Mouse (Mus musculus) MEL (cell line): Measurements from ENCODE around the gene Gm6793.

Experiments
- CTCF ChIP-seq, 3 experiments: IDR thresholded peaks in 2 of 3; conservative IDR thresholded peaks in 1 of 3; 2 replicates each; pipeline ENCODE4 v1.5.1; 2011 to 2012; ENCODE audit warnings: low read length in 3 of 3, low read depth in 2 of 3, mild to moderate bottlenecking in 2 of 3, improper control_type of control experiment in 1 of 3, inconsistent platforms in 1 of 3, mixed read lengths in 1 of 3, moderate library complexity in 1 of 3; ENCODE audit not compliant: control insufficient read depth in 1 of 3, insufficient read depth in 1 of 3, poor library complexity in 1 of 3, severe bottlenecking in 1 of 3
- EP300 ChIP-seq, 2 experiments: IDR thresholded peaks; 2 replicates each; pipeline ENCODE4 v1.6.1; 2011; ENCODE audit warnings: improper control_type of control experiment in 2 of 2, low read length in 2 of 2, low read depth in 1 of 2, mild to moderate bottlenecking in 1 of 2
- HCFC1 ChIP-seq: IDR thresholded peaks from 2 replicates; pipeline ENCODE4 v1.6.1; 2012; ENCODE audit warnings: low read depth, mild to moderate bottlenecking, inconsistent platforms, low read length, improper control_type of control experiment, moderate library complexity
- KAT2A ChIP-seq: conservative IDR thresholded peaks from 2 replicates; pipeline ENCODE4 v1.6.1; 2012; ENCODE audit warnings: low read depth, low read length, improper control_type of control experiment, inconsistent platforms
- MEF2A ChIP-seq: IDR thresholded peaks from 2 replicates; pipeline ENCODE4 v1.6.1; 2014; ENCODE audit warnings: low read depth, mild to moderate bottlenecking, inconsistent platforms, low read length, improper control_type of control experiment; ENCODE audit not compliant: poor library complexity, insufficient replicate concordance, severe bottlenecking; ENCODE audit errors: extremely low read depth
- NRF1 ChIP-seq: IDR thresholded peaks from 2 replicates; pipeline ENCODE4 v1.6.1; 2014; ENCODE audit warnings: low read depth, mild to moderate bottlenecking, inconsistent platforms, low read length, improper control_type of control experiment, moderate library complexity; ENCODE audit not compliant: poor library complexity, insufficient read depth, severe bottlenecking
- POLR2AphosphoS5 ChIP-seq: IDR thresholded peaks from 2 replicates; pipeline ENCODE4 v1.6.1; 2012; ENCODE audit warnings: low read depth, borderline replicate concordance, mild to moderate bottlenecking, inconsistent platforms, low read length, moderate library complexity, mixed read lengths
- SIN3A ChIP-seq: IDR thresholded peaks from 2 replicates; pipeline ENCODE4 v1.6.1; 2012; ENCODE audit warnings: low read length, improper control_type of control experiment, inconsistent platforms
- SMC3 ChIP-seq: IDR thresholded peaks from 2 replicates; pipeline ENCODE4 v1.6.1; 2011; ENCODE audit warnings: low read depth, low read length, improper control_type of control experiment
- USF1 ChIP-seq: IDR thresholded peaks from 2 replicates; pipeline ENCODE4 v1.6.1; 2014; ENCODE audit warnings: low read depth, mild to moderate bottlenecking, inconsistent platforms, low read length, improper control_type of control experiment, moderate library complexity
- ZKSCAN1 ChIP-seq: IDR thresholded peaks from 2 replicates; pipeline ENCODE4 v1.6.1; 2012; ENCODE audit warnings: low read depth, mild to moderate bottlenecking, inconsistent platforms, low read length, improper control_type of control experiment, moderate library complexity
- ZNF384 ChIP-seq: IDR thresholded peaks from 2 replicates; pipeline ENCODE4 v1.6.1; 2012; ENCODE audit warnings: low read depth, mild to moderate bottlenecking, inconsistent platforms, low read length, improper control_type of control experiment

DNA sequence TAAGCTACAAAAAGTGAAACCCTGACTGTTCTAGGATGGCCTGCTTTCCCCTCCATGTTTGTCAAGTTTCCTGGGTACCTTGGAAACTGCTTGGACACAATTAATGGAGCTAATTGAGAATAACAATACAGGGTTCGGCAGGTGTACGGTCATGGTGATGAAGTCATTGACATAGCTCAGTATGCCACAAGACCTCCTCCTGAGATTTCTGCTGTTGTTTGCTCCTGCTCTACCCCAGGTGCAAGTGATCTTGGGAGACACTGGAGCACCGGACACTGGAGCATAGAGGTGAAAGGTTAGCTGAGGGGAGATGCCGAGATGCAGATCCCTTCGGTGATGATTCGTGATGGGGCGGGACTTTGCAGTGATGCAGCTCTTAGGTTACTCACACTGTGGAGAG lies 18.2 kb upstream of the Gm6793 start:
- TF ChIP-seq EP300 (IDR thresholded peaks at IDR 0.05; ENCODE audit: low read depth in 1 of 2, low read length in 2 of 2), result no peak
- no peak for TF ChIP-seq NRF1
- no peak for TF ChIP-seq KAT2A
- TF ChIP-seq ZKSCAN1, result no peak
- no peak for TF ChIP-seq POLR2AphosphoS5
- no peak for TF ChIP-seq CTCF (IDR thresholded peaks at IDR 0.05 in 2 of 3, conservative IDR thresholded peaks at IDR 0.05 in 1 of 3; ENCODE audit: control insufficient read depth in 1 of 3, insufficient read depth in 1 of 3, low read depth in 2 of 3, low read length in 3 of 3, poor library complexity in 1 of 3, severe bottlenecking in 1 of 3)
- no peak for TF ChIP-seq HCFC1
- TF ChIP-seq SIN3A, result no peak
- no peak for TF ChIP-seq USF1
- TF ChIP-seq ZNF384, result no peak
- TF ChIP-seq MEF2A, result no peak
- TF ChIP-seq SMC3, result no peak
